Mouse (Mus musculus): ENCODE measurements at regions not wholly inside any gene's neighbourhood (a gene's known extent, or its start where the extent isn't known, plus 50 kb on each side); places are given as distances from the start of the nearest gene placed in this dataset.

DNA sequence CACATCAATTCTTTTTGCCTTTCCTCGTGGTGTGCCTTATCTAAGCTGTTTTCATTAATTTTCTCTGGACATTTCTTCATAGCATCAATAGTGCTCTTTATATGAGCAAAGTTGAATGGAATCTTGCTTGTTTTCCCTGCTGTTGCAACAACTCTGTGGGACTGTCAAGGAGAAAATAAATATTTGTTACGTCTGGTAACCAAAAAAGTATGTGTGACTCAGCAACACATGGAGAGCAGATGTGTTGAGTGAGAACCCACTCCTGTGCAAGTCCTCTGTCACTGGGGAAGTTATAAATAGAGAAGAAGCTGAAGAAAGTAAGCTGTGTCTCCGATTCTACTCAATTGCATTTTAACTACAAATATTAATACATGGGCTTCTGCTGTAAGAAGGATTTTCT lies 298.8 kb upstream of the Nova1 start:
- Histone ChIP-seq H3K27ac (ENCODE audit: control insufficient read depth, low read depth, low read length) (no peak overlapping the region), H3K79me2 (ENCODE audit: control insufficient read depth, insufficient read depth, low read length, poor library complexity) (no peaks in the 10 kb centered on the region), H3K9me3 (replicated peaks; ENCODE audit: insufficient read depth, low read length) (no peaks in the 10 kb centered on the region), H3K27me3 (ENCODE audit: control insufficient read depth in 1 of 2, insufficient read depth in 2 of 2, low read length in 2 of 2) (no peaks in the 10 kb centered on the region), H3K4me3 (ENCODE audit: control insufficient read depth in 1 of 2, insufficient read depth in 1 of 2, low read depth in 2 of 2, low read length in 2 of 2) (no peak overlapping the region), H3K9ac (ENCODE audit: control insufficient read depth, low read depth, low read length, poor library complexity, severe bottlenecking) (no peak overlapping the region), H3K4me1 (ENCODE audit: control insufficient read depth in 1 of 2, insufficient read depth in 2 of 2, low read length in 2 of 2) (no peaks in the 10 kb centered on the region; a peak in 1 of 4 replicates), H3K36me3 (ENCODE audit: control insufficient read depth in 1 of 2, insufficient read depth in 2 of 2, low read length in 2 of 2) (no peaks in the 10 kb centered on the region; a peak in 1 of 4 replicates)
- TF ChIP-seq USF1 (IDR thresholded peaks at IDR 0.05; ENCODE audit: low read depth, low read length) (no peak), POLR2AphosphoS2 (IDR thresholded peaks at IDR 0.05; ENCODE audit: low read length) (no peak), NELFE (IDR thresholded peaks at IDR 0.05; ENCODE audit: low read depth, low read length) (no peak), MYB (IDR thresholded peaks at IDR 0.05; ENCODE audit: low read depth, low read length) (no peak), UBTF (IDR thresholded peaks at IDR 0.05; ENCODE audit: borderline replicate concordance, insufficient read depth, low read depth, low read length) (no peak), CTCF (IDR thresholded peaks at IDR 0.05 in 2 of 3, conservative IDR thresholded peaks at IDR 0.05 in 1 of 3; ENCODE audit: control insufficient read depth in 1 of 3, insufficient read depth in 1 of 3, low read depth in 2 of 3, low read length in 3 of 3, poor library complexity in 1 of 3, severe bottlenecking in 1 of 3) (no peak), ZKSCAN1 (IDR thresholded peaks at IDR 0.05; ENCODE audit: low read depth, low read length) (no peak), HCFC1 (IDR thresholded peaks at IDR 0.05; ENCODE audit: low read depth, low read length) (no peak), ZNF384 (IDR thresholded peaks at IDR 0.05; ENCODE audit: low read depth, low read length) (no peak), BHLHE40 (IDR thresholded peaks at IDR 0.05; ENCODE audit: borderline replicate concordance, low read depth, low read length) (no peak), MAZ (IDR thresholded peaks at IDR 0.05; ENCODE audit: low read depth, low read length) (no peak), TCF12 (IDR thresholded peaks at IDR 0.05; ENCODE audit: low read depth, low read length) (no peak), SIN3A (IDR thresholded peaks at IDR 0.05; ENCODE audit: low read length) (no peak), MYC (IDR thresholded peaks at IDR 0.05; ENCODE audit: low read depth, low read length) (no peak), RAD21 (IDR thresholded peaks at IDR 0.05; ENCODE audit: low read depth, low read length) (no peak), POLR2AphosphoS5 (IDR thresholded peaks at IDR 0.05; ENCODE audit: borderline replicate concordance, low read depth, low read length) (no peak), SMC3 (IDR thresholded peaks at IDR 0.05; ENCODE audit: low read depth, low read length) (no peak)
- no peak for DNase-seq (ENCODE audit: low read depth, low spot score)

DNA sequence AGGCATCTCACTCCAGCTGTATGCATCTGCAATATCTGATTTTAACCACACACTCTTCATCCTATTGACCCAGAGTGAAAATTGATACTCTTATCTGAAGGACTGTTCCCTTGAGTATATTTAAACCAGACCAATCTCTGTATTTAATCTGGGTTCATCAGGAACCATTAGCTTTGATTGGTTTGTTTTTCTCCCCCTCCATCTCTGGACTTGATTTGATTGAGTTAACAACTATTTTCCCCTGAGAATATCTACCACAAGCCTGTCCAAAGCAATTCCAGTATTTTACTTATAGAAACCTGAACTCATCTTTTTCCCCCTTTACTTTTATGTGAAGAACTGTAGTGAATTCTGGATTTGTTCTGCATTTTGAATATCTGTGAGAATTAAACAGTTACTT lies 270.5 kb upstream of the Nova1 start:
- Histone ChIP-seq H3K27ac (ENCODE audit: control insufficient read depth, low read depth, low read length) (no peak overlapping the region), H3K4me1 (ENCODE audit: control insufficient read depth in 1 of 2, insufficient read depth in 2 of 2, low read length in 2 of 2) (no peaks in the 10 kb centered on the region; a peak in 1 of 4 replicates), H3K9me3 (replicated peaks; ENCODE audit: insufficient read depth, low read length) (no peaks in the 10 kb centered on the region), H3K9ac (ENCODE audit: control insufficient read depth, low read depth, low read length, poor library complexity, severe bottlenecking) (no peak overlapping the region), H3K79me2 (ENCODE audit: control insufficient read depth, insufficient read depth, low read length, poor library complexity) (no peaks in the 10 kb centered on the region), H3K36me3 (ENCODE audit: control insufficient read depth in 1 of 2, insufficient read depth in 2 of 2, low read length in 2 of 2) (no peaks in the 10 kb centered on the region), H3K4me3 (ENCODE audit: control insufficient read depth in 1 of 2, insufficient read depth in 1 of 2, low read depth in 2 of 2, low read length in 2 of 2) (no peak overlapping the region), H3K27me3 (ENCODE audit: control insufficient read depth in 1 of 2, insufficient read depth in 2 of 2, low read length in 2 of 2) (no peaks in the 10 kb centered on the region)
- TF ChIP-seq CTCF (IDR thresholded peaks at IDR 0.05 in 2 of 3, conservative IDR thresholded peaks at IDR 0.05 in 1 of 3; ENCODE audit: control insufficient read depth in 1 of 3, insufficient read depth in 1 of 3, low read depth in 2 of 3, low read length in 3 of 3, poor library complexity in 1 of 3, severe bottlenecking in 1 of 3) (no peak), CHD1 (IDR thresholded peaks at IDR 0.05; ENCODE audit: low read depth, low read length) (no peak), EP300 (IDR thresholded peaks at IDR 0.05; ENCODE audit: low read depth in 1 of 2, low read length in 2 of 2) (no peak), MXI1 (IDR thresholded peaks at IDR 0.05; ENCODE audit: low read depth, low read length) (no peak), ETS1 (IDR thresholded peaks at IDR 0.05; ENCODE audit: low read depth, low read length) (no peak), RAD21 (IDR thresholded peaks at IDR 0.05; ENCODE audit: low read depth, low read length) (no peak), ZKSCAN1 (IDR thresholded peaks at IDR 0.05; ENCODE audit: low read depth, low read length) (no peak), USF1 (IDR thresholded peaks at IDR 0.05; ENCODE audit: low read depth, low read length) (no peak), USF2 (IDR thresholded peaks at IDR 0.05; ENCODE audit: borderline replicate concordance in 1 of 2, insufficient read depth in 1 of 2, low read depth in 1 of 2, low read length in 2 of 2) (no peak), MAFK (IDR thresholded peaks at IDR 0.05; ENCODE audit: borderline replicate concordance, low read depth, low read length) (no peak), NELFE (IDR thresholded peaks at IDR 0.05; ENCODE audit: low read depth, low read length) (no peak), POLR2A (IDR thresholded peaks at IDR 0.05; ENCODE audit: control insufficient read depth in 1 of 2, insufficient read depth in 1 of 2, low read depth in 1 of 2, low read length in 2 of 2, poor library complexity in 1 of 2) (no peak), UBTF (IDR thresholded peaks at IDR 0.05; ENCODE audit: borderline replicate concordance, insufficient read depth, low read depth, low read length) (no peak), ELF1 (IDR thresholded peaks at IDR 0.05; ENCODE audit: low read depth, low read length) (no peak), ZMIZ1 (IDR thresholded peaks at IDR 0.05; ENCODE audit: low read depth, low read length) (no peak), BHLHE40 (IDR thresholded peaks at IDR 0.05; ENCODE audit: borderline replicate concordance, low read depth, low read length) (no peak)
- no peak for DNase-seq (ENCODE audit: low read depth, low spot score)

Measured in MEL (cell line).